Mouse (Mus musculus) inflammation-experienced regulatory T-cells, adult 6 months (primary cell): ENCODE data around the gene Phyhipl. TPM values are rescaled to one million over a fixed set of nuclear protein-coding genes. Genes with fewer than 3 reads are reported as not detected.

ENCODE experiments used
- ATAC-seq: one replicate; pipeline ENCODE4 v1.8.0; 2017
- polyA plus RNA-seq, 3 experiments: library from polyadenylated mRNA; unstranded; fragments of 100-300 nt; shearing (Covaris generic); gene quantifications; one replicate each; pipeline ENCODE4 v1.2.1; 2017

Phyhipl gene
- polyA plus RNA-seq, 3 experiments from 2014 or later: not detected

- ATAC-seq: no peak
Observed at GRCm38 (mm10) chr10:70631142-70631541, 24.6 kb downstream of the Phyhipl start.

- ATAC-seq: no peak
Observed at GRCm38 (mm10) chr10:70623461-70623860, 32.3 kb downstream of the Phyhipl start.

- no peak for ATAC-seq
Observed at GRCm38 (mm10) chr10:70616377-70616776, 39.4 kb downstream of the Phyhipl start.

DNA sequence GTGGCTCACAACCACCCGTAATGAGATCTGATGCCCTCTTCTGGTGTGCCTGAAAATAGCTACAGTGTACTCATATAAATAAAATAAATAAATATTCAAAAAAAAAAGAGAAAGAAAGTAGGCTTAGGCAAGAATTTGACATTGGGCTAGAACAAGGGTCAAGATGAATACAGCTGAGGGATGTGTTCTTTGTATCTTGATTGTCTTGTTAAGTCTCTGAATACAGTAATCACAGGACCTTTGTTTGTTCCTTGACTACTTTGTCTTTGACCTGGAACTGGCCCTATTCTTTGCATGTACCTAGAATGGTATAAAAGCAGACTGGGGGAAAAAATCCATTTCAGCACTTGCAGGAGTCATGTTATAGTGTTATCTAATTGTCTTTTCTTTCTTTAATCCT, 44.1 kb downstream of the Phyhipl start:
- no peak for ATAC-seq

DNA sequence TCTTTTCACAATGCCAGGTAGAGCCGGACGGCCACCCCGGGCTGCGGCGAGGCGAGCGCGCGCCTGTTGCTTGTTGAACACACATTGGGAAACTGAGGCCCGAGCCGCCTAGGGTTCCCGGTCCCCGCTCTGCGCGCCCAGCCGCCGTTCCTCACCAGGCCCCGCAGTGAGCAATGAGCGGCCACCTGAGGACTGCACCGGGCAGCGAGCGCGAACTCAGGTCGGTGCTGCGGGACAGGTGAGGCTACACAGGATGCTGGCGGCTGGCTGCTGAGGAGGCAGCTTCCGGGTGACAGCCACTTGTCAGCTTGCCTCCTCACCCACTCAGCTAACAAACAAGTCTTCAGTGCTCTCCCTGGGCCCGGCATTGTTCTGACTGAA, 55.9 kb downstream of the Phyhipl start:
- no peak for ATAC-seq

DNA sequence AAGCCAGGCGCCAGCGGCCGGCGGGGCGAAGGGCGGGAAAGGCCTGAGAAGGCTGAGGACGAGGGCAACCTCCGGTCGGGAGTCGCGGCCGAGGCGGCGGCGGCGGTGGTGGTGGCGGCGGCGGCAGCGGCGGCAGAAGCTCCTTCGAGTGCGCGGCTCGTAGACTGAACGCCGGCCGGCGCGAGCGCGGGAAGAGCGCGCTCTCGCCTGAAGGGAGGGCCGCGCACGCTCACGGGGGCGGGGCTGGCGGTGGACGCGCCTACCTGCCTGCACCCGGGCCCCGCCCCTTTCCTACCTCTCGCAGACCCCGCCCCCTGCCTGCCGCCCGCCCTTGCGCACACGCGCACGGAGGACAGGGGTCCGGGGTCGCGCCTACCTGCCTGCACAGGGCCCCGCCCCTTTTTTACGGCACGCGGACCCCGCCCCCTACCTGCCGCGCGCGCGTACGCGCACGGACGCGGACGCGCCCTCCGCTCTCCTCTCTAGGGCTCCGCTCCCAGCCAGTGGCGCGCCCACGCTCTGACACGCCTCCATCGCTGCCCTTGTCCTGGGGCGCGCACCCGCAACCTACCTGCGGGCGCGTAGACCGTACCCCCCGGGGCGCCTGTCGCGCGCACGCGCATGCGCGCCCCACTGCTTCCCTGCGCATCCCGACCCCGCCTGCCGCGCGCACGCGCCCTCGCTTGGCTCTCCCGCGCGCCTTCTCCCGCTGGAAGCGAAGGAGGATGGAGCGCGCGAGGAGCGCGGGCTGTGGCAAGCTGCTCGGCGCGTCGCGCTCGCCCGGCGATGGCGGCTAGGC, 56.4 kb downstream of the Phyhipl start:
- ATAC-seq: no peak

DNA sequence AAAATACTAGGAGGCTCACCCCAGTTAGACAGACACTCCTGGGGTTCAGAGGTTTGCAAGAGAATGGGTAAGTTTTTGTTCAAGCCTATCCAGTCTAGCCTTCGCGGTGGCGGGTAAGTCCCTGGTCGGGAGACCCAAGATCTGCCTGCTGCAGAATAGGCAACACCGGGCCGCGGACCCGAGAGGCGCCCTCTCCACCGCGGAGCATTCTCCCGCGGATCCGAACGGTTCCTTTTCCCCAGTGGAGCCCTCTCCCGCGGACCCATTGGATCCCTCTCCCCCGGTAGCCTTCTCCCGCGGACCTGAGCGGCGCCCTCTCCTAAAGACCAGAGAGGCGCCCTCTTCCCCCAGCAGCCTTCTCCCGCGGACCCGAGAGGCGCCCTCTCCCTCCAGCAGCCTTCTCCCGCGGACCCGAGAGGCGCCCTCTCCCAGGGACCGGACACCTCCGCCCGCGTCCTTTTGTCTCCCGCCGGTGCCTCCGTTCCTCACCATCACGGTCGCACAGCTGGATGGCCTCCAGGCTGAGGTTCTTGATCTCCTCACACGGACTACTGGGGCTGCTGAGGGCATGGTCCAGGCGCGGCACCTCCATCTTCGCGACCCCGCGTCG, 57.1 kb downstream of the Phyhipl start:
- no peak for ATAC-seq

DNA sequence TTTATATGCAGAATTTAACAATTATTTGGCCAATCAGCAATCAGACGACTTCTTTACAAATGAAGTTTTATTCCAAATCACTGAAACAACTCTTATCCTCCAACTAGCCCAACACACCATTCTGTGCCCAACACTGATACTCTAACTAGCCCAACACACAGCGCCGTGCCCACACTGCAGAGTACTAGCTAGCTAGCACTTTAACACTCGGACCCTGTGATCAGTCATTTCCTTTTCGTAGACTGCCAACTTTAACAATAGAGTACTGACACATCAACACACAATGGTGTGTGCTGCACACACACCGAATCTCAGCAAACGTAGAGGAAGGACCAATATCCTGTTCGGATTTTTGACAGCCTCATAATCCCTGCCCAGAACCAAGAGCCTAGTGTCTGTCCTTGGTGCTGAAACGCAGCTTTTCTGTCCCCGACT, 57.7 kb downstream of the Phyhipl start:
- ATAC-seq: no peak

DNA sequence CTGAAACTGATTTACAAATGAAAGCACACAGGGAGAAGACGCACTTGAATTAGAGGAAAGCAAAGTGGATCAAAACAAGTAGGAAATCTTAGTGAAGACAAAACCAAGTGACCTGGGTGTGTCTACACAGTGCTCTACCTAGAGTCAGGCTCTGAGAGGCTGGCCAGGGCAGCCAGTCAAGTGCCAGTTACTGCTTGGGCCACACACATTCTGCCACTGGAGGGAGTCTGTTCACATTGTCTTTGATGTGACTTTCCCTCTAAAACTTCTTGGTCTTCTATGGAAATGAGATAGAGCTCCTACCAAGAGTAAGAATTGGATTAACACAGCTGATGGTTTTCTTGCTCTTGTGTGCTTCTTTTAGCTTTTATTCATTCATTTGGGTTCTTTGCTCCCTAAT, 61.8 kb downstream of the Phyhipl start:
- no peak for ATAC-seq

GRCm38 (mm10) chr10:70586876-70587405, 68.8 kb downstream of the Phyhipl start:
- no peak for ATAC-seq

GRCm38 (mm10) chr10:70584171-70584570, 71.6 kb downstream of the Phyhipl start:
- ATAC-seq: no peak

GRCm38 (mm10) chr10:70581556-70582211, 74.1 kb downstream of the Phyhipl start:
- no peak for ATAC-seq

- no peak for ATAC-seq
Observed at GRCm38 (mm10) chr10:70563636-70564035, 92.1 kb downstream of the Phyhipl start.

- no peak for ATAC-seq
Observed at GRCm38 (mm10) chr10:70552531-70552930, 103.2 kb downstream of the Phyhipl start.

GRCm38 (mm10) chr10:70542857-70543256, 112.9 kb downstream of the Phyhipl start:
- no peak for ATAC-seq

GRCm38 (mm10) chr10:70540456-70541195, 115.1 kb downstream of the Phyhipl start:
- ATAC-seq: no peak

DNA sequence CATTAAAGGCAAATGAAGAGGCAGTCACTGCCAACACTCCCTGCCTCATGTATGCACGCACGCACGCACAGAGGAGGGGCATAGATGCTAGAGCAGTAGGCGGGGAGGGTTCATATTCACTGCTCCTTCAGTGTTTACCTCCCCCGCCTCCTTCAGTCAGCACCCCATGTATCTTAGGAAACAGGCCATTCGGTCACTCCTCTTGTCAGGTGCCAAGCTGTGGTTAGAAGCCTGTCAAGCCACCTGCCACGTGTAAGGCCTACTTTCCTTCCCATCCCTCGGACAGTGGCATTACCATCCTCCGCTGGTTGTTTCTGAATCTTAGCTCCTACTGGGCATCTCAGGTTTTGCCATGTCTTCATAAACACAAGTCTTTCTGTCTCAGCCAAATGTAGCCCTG, 116.5 kb downstream of the Phyhipl start:
- ATAC-seq: no peak

GRCm38 (mm10) chr10:70537694-70538093, 118.1 kb downstream of the Phyhipl start:
- ATAC-seq: no peak

- no peak for ATAC-seq
Observed at GRCm38 (mm10) chr10:70535401-70535800, 120.4 kb downstream of the Phyhipl start.

DNA sequence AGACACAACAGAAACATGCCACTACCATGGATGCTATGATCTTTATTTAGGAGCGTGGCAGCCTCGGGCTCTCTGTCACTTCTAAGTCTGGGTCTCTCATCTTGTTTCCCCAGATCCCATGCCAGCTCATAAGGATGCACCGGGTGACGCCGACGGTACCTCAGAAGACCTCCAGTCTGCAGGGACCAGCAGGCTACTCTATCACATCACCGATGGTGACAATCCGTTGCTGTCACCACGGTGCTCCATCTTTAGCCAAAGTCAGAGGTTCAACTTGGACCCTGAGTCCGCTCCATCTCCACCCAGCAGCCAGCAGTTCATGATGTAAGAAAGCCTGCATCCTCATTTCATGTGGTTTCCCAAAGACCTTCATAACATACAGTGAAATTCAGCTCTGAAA, 121.2 kb downstream of the Phyhipl start:
- ATAC-seq: no peak

GRCm38 (mm10) chr10:70533986-70534385, 121.8 kb downstream of the Phyhipl start:
- ATAC-seq: no peak

DNA sequence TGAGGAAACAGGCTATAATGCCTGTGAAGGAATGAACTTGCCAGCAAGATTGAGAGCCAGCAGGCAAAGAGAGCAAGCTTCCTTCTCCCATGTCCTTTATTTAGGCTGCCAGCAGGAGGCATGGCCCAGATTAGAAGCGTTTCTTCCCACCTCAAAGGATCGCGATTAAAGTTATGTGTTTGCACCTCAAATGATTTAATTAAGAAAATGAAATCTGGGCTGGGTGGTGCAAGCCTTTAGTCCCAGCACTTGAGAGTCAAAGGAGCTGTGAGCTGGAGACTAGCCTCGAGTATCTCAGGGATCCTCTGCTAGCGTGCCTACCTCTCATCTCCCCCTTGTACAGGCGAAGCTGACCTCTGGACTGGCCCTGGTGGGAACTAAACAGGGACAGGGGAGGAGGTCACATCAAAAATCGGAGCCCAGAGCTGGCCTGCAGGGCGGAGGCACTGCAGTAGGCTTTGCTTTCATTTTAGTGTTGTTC, 122.4 kb downstream of the Phyhipl start:
- ATAC-seq: no peak

DNA sequence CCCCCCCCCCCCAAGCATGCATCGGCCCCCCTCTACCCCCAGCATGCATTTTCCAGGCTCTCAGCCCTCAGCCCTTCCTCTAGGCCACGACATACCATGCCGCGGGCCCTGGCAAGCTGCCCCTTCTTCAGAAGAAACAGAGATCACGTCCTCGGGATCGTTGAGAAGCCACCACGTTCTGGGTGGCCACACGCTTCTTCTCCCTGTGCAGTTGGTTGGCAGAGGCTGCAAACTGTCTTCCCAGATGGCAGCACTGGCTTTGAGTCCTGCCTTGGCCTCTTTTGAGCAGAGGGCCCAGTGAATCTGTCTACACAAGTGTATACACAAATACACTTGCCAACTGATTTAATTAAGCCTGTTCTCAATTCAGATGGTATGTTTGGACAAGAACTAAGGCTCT, 123.5 kb downstream of the Phyhipl start:
- no peak for ATAC-seq
